Mouse (Mus musculus) liver, embryonic 16.5 days (tissue): ENCODE measurements around the gene Retsat. TPM values are rescaled to one million over a fixed set of nuclear protein-coding genes. Genes with fewer than 3 reads are reported as not detected.

Experiments used
- ATAC-seq: fragments of 200-750 bp; cut with Nextera tagmentation; 2 replicates; pipeline ENCODE4 v1.8.0; 2017; ENCODE audit warnings: low read depth, mild to moderate bottlenecking, moderate number of reproducible peaks, moderate library complexity
- H3K27ac ChIP-seq: fragments of 300-500 bp; sonication (generic); 2 replicates; pipeline ENCODE4 v1.5.1; 2014; ENCODE audit warnings: mild to moderate bottlenecking, low read length
- H3K27me3 ChIP-seq: fragments of 300-500 bp; sonication (generic); 2 replicates; pipeline ENCODE4 v1.6.1; 2014; ENCODE audit warnings: low read depth, low read length, mixed read lengths; ENCODE audit not compliant: control insufficient read depth, insufficient read depth
- H3K36me3 ChIP-seq: fragments of 300-500 bp; sonication (generic); 2 replicates; pipeline ENCODE4 v1.6.1; 2014; ENCODE audit warnings: mild to moderate bottlenecking; ENCODE audit not compliant: control insufficient read depth, insufficient read depth
- H3K4me1 ChIP-seq: fragments of 300-500 bp; sonication (generic); 2 replicates; pipeline ENCODE4 v1.6.1; 2014; ENCODE audit warnings: low read depth, low read length, mixed read lengths; ENCODE audit not compliant: control insufficient read depth
- H3K4me2 ChIP-seq: fragments of 300-500 bp; sonication (generic); 2 replicates; pipeline ENCODE4 v1.6.1; 2014; ENCODE audit warnings: low read depth, low read length, mixed read lengths
- H3K4me3 ChIP-seq: fragments of 300-500 bp; sonication (generic); 2 replicates; pipeline ENCODE4 v1.5.1; 2014; ENCODE audit warnings: low read depth, mild to moderate bottlenecking, low read length
- H3K9ac ChIP-seq: fragments of 300-500 bp; sonication (generic); 2 replicates; pipeline ENCODE4 v1.6.1; 2014; ENCODE audit warnings: low read depth, low read length
- H3K9me3 ChIP-seq: fragments of 300-500 bp; sonication (generic); replicated peaks from 2 replicates; pipeline ENCODE4 v1.6.1; 2016; ENCODE audit warnings: low read length; ENCODE audit not compliant: control insufficient read depth
- WGBS: fragments of 180-500 bp; shearing (Covaris S2); extraction: QIAGEN DNeasy Blood & Tissue Kit; methylation state at CpG from one replicate; pipeline ENCODE4 v1.1.7; 2014; ENCODE audit not compliant: insufficient replicate concordance; 5-methylcytosine and 5-hydroxymethylcytosine counted together
- polyA plus RNA-seq: library from polyadenylated mRNA; unstranded; fragments of >200 nt; fragmentation: Nextera tagmentation; extraction: Ambion mirVana; gene quantifications from 2 replicates; pipeline ENCODE4 v1.2.1, GENCODE M21; 2015

The Retsat gene
- polyA plus RNA-seq, 1 experiment from 2014 or later = 21.5 TPM

DNA sequence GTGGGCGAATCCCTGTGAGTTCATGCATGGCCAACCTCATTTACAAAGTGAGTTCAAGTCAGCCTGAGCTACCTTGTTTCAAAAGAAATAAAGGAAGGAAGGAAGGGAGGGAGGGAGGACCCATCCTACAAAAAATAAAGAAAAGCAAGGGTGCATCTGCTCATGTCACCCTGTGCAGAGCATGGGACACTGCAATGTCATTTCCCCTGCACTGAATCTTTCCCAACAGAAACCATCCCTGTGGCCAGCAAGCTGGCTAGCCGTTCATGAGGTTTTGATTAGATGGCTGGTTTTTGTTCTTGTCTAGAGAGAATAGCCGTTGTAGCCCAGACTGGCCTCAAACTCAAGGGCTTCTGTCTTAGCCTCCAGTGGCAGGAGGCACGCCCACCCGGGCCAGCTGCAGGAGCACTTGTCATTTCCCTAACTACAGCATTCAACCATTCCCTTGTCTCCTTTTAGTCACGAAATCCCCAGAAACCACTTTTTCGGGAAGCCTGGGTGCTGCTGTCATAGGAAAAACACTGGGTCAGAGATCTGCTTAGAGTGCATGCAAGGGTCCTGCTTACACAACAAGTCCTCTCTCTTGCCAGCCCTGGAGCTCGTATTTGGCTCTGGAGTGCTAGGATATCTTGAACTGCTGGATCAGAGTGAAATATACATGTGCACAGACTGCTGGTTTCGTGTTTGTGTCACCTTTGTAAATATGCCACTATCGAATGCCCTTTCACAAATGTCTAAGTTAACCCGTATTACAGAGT, 16.5 kb upstream of the Retsat start:
- no peak for ATAC-seq
- no peaks in the 10 kb centered on the region for H3K36me3 ChIP-seq
- no peaks in the 10 kb centered on the region for H3K27me3 ChIP-seq
- H3K4me2 ChIP-seq = no peak overlapping the region
- 54% methylated on average over 11 of the region's 11 CpGs for WGBS
- no peaks in the 10 kb centered on the region; the same call in 1 of the 2 replicates for H3K4me1 ChIP-seq
- no peaks in the 10 kb centered on the region for H3K9me3 ChIP-seq
- H3K4me3 ChIP-seq = no peak overlapping the region
- H3K27ac ChIP-seq = no peak overlapping the region
- no peak overlapping the region for H3K9ac ChIP-seq

DNA sequence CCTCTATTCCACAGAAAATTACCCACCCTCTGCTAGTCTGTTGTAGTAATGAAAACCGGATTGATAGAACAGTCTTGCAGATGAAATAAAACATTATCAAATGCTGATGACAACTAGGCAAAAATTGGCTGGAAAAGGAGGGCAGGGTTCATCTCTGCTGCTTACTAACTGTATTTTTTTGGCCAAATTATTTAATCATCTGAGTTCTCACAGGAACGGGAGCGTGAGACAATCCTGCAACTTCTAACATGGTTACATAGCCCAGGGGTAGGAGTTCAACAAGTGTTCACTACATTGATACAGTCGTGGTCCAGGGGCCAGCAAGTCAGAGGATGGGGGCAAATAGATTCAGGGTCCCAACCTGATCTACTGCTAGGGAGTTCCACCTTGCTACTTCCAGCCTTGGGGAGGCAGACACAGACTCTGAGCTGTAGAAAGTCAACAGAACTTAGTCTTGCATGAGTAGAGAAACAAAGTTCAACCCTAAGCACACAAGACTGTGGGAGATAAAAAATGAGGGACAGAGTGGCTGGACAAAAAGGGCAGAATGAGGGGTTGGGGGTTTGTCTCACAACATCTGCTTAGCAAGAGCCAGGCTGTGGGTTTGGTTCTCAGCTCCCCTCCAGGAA, 14.9 kb upstream of the Retsat start:
- Histone ChIP-seq H3K4me1 (no peaks in the 10 kb centered on the region; the same call in 1 of the 2 replicates), H3K4me3 (no peak overlapping the region), H3K4me2 (no peak overlapping the region), H3K9me3 (no peaks in the 10 kb centered on the region), H3K27me3 (no peaks in the 10 kb centered on the region), H3K27ac (no peak overlapping the region), H3K9ac (no peak overlapping the region), H3K36me3 (no peaks in the 10 kb centered on the region)
- ATAC-seq = peak; percentile 24; the same call in 1 of the 2 replicates
- 61% methylated on average over 4 of the region's 4 CpGs for WGBS

DNA sequence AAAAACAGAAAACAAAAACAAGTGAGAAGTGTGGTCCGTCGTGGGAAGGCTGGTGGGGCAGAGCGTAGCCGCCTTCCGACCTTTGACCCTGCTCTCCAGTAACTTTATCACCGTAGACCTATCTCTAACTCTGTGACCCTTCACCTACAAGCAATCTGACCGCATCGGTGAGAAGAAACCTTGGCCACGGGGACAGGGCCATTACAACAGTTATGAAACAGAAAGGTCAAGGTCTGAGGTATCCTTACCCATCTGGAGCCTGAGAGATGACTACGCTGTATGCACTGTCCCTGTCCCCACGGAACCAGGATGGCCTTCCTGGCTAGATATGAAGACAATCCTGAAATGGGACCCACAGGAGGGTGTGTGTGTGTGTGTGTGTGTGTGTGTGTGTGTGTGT, 14.1 kb upstream of the Retsat start:
- WGBS = 63% methylated on average over 11 of the region's 11 CpGs
- peak; percentile 59 for ATAC-seq
- H3K9ac ChIP-seq = no peak overlapping the region
- no peaks in the 10 kb centered on the region for H3K9me3 ChIP-seq
- no peaks in the 10 kb centered on the region for H3K27me3 ChIP-seq
- no peak overlapping the region for H3K4me2 ChIP-seq
- H3K36me3 ChIP-seq = no peaks in the 10 kb centered on the region
- H3K4me3 ChIP-seq = no peak overlapping the region
- H3K27ac ChIP-seq = no peak overlapping the region
- no peaks in the 10 kb centered on the region; the same call in 1 of the 2 replicates for H3K4me1 ChIP-seq

DNA sequence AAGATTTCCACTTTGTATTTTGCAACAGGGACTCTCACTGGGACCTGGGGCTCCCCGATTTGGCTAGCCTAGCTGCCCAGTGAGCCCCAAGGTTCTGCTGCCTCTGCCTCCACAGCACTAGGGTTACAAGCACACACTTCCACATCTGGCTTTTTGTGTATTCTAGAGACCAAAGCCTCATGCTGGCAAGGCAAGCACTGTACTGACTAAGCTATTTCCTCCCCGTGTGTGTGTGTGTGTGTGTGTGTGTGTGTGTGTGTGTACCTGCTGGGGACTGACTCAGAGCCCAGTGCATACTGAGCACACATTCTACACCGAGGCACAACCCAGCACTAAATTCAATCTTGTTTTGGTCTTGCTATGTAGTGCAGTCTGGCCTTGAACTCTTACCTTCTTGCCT, 11.6 kb upstream of the Retsat start:
- H3K9me3 ChIP-seq = no peaks in the 10 kb centered on the region
- no peaks in the 10 kb centered on the region for H3K36me3 ChIP-seq
- WGBS = 61% methylated on average over 3 of the region's 3 CpGs
- no peaks in the 10 kb centered on the region for H3K27me3 ChIP-seq
- H3K4me1 ChIP-seq = no peaks in the 10 kb centered on the region; the same call in 1 of the 2 replicates
- H3K4me3 ChIP-seq = no peak overlapping the region
- no peak overlapping the region for H3K4me2 ChIP-seq
- H3K27ac ChIP-seq = no peak overlapping the region
- no peak for ATAC-seq
- H3K9ac ChIP-seq = no peak overlapping the region

DNA sequence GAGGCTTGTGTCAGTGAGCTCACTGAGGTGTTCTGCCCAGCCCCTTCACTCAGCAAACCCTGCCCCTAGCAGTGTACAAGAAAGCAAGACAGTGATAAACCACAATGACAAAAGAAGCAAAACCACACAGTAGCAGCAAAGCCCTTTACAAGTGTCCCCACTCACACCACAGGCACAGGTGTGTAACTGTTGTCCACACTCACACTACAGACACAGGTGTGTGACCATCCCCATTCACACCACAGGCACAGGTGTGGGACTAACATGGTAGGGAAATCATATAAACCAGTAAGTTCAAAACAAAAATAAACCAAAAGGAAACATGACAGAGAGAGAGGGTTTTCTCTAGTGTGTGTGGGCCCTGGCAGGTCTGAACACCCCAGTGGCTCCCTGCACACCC, 10.0 kb upstream of the Retsat start:
- ATAC-seq = no peak
- Histone ChIP-seq H3K4me3 (no peak overlapping the region), H3K27ac (no peak overlapping the region)

DNA sequence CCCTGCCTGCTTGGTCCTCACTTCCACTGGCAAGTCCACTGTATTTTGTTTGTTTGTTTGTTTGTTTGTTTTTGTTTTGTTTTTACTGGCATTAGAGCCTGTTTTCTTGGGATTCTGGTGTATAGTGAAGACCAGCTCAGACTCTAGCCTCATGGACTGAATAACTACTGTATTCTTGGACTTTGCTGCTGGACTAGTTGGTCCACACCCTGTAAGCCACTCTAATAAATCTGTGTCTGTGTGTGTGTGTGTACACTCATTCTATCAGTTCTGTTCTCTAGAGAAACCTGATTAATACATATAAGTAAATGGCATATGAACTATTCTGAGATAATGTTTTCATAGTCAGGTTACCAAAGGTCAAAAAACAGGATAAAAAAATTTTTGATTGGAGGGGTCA, 8.2 kb upstream of the Retsat start:
- Histone ChIP-seq H3K9ac (no peak overlapping the region), H3K4me3 (no peak overlapping the region), H3K36me3 (no peaks in the 10 kb centered on the region), H3K4me2 (no peak overlapping the region), H3K27ac (no peak overlapping the region), H3K9me3 (no peaks in the 10 kb centered on the region), H3K27me3 (no peaks in the 10 kb centered on the region), H3K4me1 (no peaks in the 10 kb centered on the region)
- no peak for ATAC-seq

More for the DNA sequence above, 10.0 kb upstream of the Retsat start:
- Histone ChIP-seq H3K4me1 (no peaks in the 10 kb centered on the region; the same call in 1 of the 2 replicates), H3K27me3 (no peaks in the 10 kb centered on the region), H3K4me2 (no peak overlapping the region), H3K9me3 (no peaks in the 10 kb centered on the region), H3K9ac (no peak overlapping the region), H3K36me3 (no peaks in the 10 kb centered on the region)

DNA sequence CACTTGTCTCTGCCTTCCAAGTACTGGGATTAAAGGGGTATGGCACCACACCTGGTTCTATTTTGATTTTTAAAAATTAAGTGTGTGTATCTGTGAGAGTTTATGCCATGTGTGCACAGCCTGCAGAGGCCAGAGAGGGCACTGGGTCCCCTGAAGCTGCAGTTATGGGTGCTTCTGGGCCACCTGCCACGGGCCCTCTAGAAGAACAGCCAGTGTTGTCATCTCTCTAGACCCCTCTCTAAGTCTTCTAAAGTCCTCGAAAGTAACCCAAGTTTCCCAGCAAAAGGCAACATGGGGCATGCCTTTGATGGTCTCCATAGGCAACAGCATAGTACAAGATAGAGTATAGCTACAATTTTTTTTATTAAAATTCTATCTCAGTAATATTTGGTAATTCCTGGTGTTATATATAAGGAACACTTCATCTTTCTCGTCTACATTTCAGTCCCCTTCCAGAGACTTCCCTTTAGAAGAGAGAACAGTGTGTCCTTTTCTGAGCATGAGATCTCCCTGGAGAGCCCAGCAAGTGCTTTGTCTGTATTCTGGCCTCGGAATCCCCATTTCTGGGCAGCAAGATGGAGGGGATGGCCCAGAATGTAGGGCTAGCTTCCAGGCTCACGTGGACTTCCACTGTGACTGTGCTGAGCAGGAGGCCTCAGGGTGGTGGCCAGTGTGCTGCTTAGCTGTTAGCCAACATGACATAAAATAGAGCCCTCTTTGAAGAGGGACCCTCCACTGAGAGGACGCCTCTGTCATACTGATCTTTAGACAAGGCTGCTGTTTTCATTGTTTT, 5.1 kb upstream of the Retsat start:
- Histone ChIP-seq H3K4me1 (peaks cover 9% of the 10 kb centered on the region), H3K27ac (no peak overlapping the region), H3K9me3 (no peaks in the 10 kb centered on the region), H3K27me3 (no peaks in the 10 kb centered on the region), H3K4me3 (no peak overlapping the region), H3K36me3 (no peaks in the 10 kb centered on the region), H3K9ac (no peak overlapping the region), H3K4me2 (no peak overlapping the region)
- no peak for ATAC-seq
- WGBS = 56% methylated on average over 6 of the region's 6 CpGs

DNA sequence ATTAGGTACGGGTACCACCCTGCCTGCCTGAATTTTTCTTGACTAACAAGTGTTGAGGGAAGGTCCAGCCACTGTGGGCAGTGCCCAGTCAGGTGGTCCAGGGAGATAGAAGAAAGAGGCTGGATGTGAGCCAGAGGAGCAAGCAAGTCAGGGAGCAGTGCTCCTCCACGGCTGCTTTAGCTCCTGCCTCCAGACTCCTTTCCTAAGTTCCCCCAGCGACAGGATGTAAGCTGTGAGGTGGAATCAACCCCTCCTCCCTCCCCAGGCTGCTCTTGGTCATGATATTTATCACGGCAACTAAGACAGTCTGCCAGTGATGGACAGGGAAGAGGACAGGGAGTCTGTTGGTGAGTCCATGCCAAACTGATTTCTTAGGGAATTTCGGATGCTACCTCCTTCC, 4.4 kb upstream of the Retsat start:
- Histone ChIP-seq H3K4me3 (no peak overlapping the region), H3K4me2 (no peak overlapping the region)
- 49% methylated on average over 5 of the region's 5 CpGs for WGBS

More for the DNA sequence above, 4.4 kb upstream of the Retsat start:
- no peaks in the 10 kb centered on the region for H3K27me3 ChIP-seq
- no peak for ATAC-seq
- H3K27ac ChIP-seq = no peak overlapping the region
- no peaks in the 10 kb centered on the region for H3K36me3 ChIP-seq
- peaks cover 13% of the 10 kb centered on the region for H3K4me1 ChIP-seq
- H3K9me3 ChIP-seq = no peaks in the 10 kb centered on the region
- no peak overlapping the region for H3K9ac ChIP-seq
